Mouse (Mus musculus): ENCODE measurements around the gene Fgfr4.

Gene Fgfr4

GRCm38 (mm10) chr13:55152621-55153415 lies at the start of gene Fgfr4:
Gene Fgfr4 (plus strand): TSS chr13:55152640.
- DNase-seq (ENCODE audit: low read depth), result no peak

- DNase-seq (ENCODE audit: low read depth), result no peak
Measured at GRCm38 (mm10) chr13:55103351-55103750, 49.1 kb upstream of the Fgfr4 start.

- DNase-seq (ENCODE audit: low read depth), result peak; percentile 95
Measured at GRCm38 (mm10) chr13:55105045-55105952, 47.1 kb upstream of the Fgfr4 start, which contains the start of gene Zfp346. Gene Zfp346 (plus strand): TSS chr13:55105311.

- no peak for DNase-seq (ENCODE audit: low read depth)
Measured at GRCm38 (mm10) chr13:55105953-55106691, 46.3 kb upstream of the Fgfr4 start.

GRCm38 (mm10) chr13:55107116-55107515 lies 45.3 kb upstream of the Fgfr4 start:
- DNase-seq (ENCODE audit: low read depth), result no peak

- DNase-seq (ENCODE audit: low read depth), result no peak
Measured at GRCm38 (mm10) chr13:55107694-55108093, 44.7 kb upstream of the Fgfr4 start.

GRCm38 (mm10) chr13:55114375-55114774 lies 38.1 kb upstream of the Fgfr4 start:
- DNase-seq (ENCODE audit: low read depth), result no peak

GRCm38 (mm10) chr13:55124903-55125302 lies 27.5 kb upstream of the Fgfr4 start:
- no peak for DNase-seq (ENCODE audit: low read depth)

GRCm38 (mm10) chr13:55133448-55133847 lies 19.0 kb upstream of the Fgfr4 start, which contains the start of gene Gm17617:
Gene Gm17617 (minus strand): TSS chr13:55133548.
- no peak for DNase-seq (ENCODE audit: low read depth)

GRCm38 (mm10) chr13:55135382-55135781 lies 17.1 kb upstream of the Fgfr4 start:
- peak; percentile 24 for DNase-seq (ENCODE audit: low read depth)

DNA sequence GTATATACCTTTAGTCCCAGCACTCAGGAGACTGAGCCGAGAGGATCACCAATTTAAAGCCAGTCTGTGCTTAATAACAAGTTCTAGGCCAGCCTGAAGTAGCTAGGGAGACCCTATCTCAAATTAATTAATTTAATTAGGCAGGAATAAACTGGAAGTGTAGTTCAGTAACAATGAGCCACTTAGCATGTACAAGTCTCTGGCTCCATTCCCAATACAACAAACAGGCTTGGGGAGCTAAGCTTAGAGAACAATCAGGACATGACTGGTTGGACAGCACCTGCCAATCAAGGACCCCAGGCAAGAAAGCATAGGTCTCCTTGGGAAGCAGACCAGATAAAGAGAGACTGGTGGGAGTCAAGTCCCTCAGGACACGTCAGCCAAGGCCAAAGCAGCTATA lies 12.2 kb upstream of the Fgfr4 start:
- no peak for DNase-seq (ENCODE audit: low read depth)

GRCm38 (mm10) chr13:55153951-55154350 lies 1.5 kb downstream of the Fgfr4 start:
- no peak for DNase-seq (ENCODE audit: low read depth)

- DNase-seq (ENCODE audit: low read depth), result no peak
Measured at GRCm38 (mm10) chr13:55162365-55162764, 9.9 kb downstream of the Fgfr4 start.

DNA sequence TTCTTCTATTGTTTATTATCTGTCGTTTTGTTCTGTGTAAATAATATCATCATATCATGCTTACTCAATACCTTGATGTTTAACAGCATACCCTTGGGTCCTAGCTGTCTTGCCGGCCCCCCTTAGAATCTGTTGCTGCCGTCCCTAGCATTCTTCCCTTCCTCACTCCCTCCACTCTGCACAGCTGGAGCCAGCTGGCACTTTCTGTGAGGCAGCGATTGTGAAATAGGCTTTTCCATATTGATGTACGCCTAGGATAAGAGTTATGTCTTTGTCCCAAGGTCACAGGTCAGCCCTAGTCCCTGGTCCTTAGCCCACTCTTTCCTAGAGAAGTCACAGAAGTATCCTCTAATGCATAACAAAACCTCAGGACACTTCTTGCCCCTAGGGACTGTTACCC lies 11.1 kb downstream of the Fgfr4 start:
- DNase-seq (ENCODE audit: low read depth), result no peak

DNA sequence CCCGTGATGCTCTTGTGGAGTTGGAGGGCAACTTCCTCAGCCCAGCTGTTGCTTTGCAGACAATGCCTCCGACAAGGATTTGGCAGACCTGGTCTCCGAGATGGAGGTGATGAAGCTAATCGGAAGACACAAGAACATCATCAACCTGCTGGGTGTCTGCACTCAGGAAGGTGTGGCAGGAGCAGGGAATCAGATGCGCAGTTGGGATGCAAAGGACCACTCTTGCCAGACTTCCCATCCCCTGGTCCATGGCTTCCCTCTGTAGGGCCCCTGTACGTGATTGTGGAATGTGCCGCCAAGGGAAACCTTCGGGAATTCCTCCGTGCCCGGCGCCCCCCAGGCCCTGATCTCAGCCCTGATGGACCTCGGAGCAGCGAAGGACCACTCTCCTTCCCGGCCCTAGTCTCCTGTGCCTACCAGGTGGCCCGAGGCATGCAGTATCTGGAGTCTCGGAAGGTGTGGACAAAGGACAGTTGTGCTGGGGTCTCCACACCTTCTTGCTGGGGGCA lies 13.4 kb downstream of the Fgfr4 start:
- DNase-seq (ENCODE audit: low read depth), result no peak

GRCm38 (mm10) chr13:55166806-55167725 lies 14.6 kb downstream of the Fgfr4 start:
- no peak for DNase-seq (ENCODE audit: low read depth)

GRCm38 (mm10) chr13:55167798-55168197 lies 15.4 kb downstream of the Fgfr4 start:
- no peak for DNase-seq (ENCODE audit: low read depth)

- no peak for DNase-seq (ENCODE audit: low read depth)
Measured at GRCm38 (mm10) chr13:55168255-55168654, 15.8 kb downstream of the Fgfr4 start.

- no peak for DNase-seq (ENCODE audit: low read depth)
Measured at GRCm38 (mm10) chr13:55168958-55169369, 16.5 kb downstream of the Fgfr4 start.

- DNase-seq (ENCODE audit: low read depth), result no peak
Measured at GRCm38 (mm10) chr13:55171517-55172335, 19.3 kb downstream of the Fgfr4 start.

Data from c-Kit-positive CD71-negative TER-119-negative erythroid progenitor cells, embryonic 14.5 days (primary cell).